Mouse (Mus musculus) heart, embryonic 12.5 days (tissue): ENCODE measurements around the gene Capn10. TPM values are rescaled to one million over a fixed set of nuclear protein-coding genes. Genes with fewer than 3 reads are reported as not detected.

Experiments used
- ATAC-seq: fragments of 200-750 bp; cut with Nextera tagmentation; 2 replicates; pipeline ENCODE4 v1.8.0; 2017; ENCODE audit warnings: moderate TSS enrichment, moderate library complexity; ENCODE audit not compliant: insufficient number of reproducible peaks, low FRiP score
- H3K27ac ChIP-seq: fragments of 300-500 bp; sonication (generic); 2 replicates; pipeline ENCODE4 v1.5.1; 2016; ENCODE audit warnings: mild to moderate bottlenecking, moderate library complexity; ENCODE audit not compliant: poor library complexity, severe bottlenecking
- H3K27me3 ChIP-seq: fragments of 300-500 bp; sonication (generic); replicated peaks from 2 replicates; pipeline ENCODE4 v1.6.1; 2016; ENCODE audit warnings: mild to moderate bottlenecking, moderate library complexity
- H3K36me3 ChIP-seq: fragments of 300-500 bp; sonication (generic); 2 replicates; pipeline ENCODE4 v1.6.1; 2016; ENCODE audit warnings: mild to moderate bottlenecking, moderate library complexity
- H3K4me1 ChIP-seq: fragments of 300-500 bp; sonication (generic); replicated peaks from 2 replicates; pipeline ENCODE4 v1.6.1; 2016; ENCODE audit warnings: mild to moderate bottlenecking
- H3K4me2 ChIP-seq: fragments of 300-500 bp; sonication (generic); 2 replicates; pipeline ENCODE4 v1.6.1; 2016; ENCODE audit warnings: mild to moderate bottlenecking, moderate library complexity
- H3K4me3 ChIP-seq: fragments of 300-500 bp; sonication (generic); 2 replicates; pipeline ENCODE4 v1.5.1; 2016; ENCODE audit warnings: mild to moderate bottlenecking
- H3K9ac ChIP-seq: fragments of 300-500 bp; sonication (generic); 2 replicates; pipeline ENCODE4 v1.6.1; 2016; ENCODE audit warnings: mild to moderate bottlenecking, moderate library complexity
- H3K9me3 ChIP-seq: fragments of 300-500 bp; sonication (generic); replicated peaks from 2 replicates; pipeline ENCODE4 v1.6.1; 2016; ENCODE audit warnings: mild to moderate bottlenecking, moderate library complexity
- WGBS: fragments of 180-500 bp; shearing (Covaris S2); methylation state at CpG from one replicate; pipeline ENCODE4 v1.1.7; 2016; 5-methylcytosine and 5-hydroxymethylcytosine counted together
- polyA plus RNA-seq: library from polyadenylated mRNA; unstranded; fragments of >200 nt; fragmentation: Nextera tagmentation; extraction: Ambion mirVana; gene quantifications from 2 replicates; pipeline ENCODE4 v1.2.1, GENCODE M21; 2016

Capn10 gene
- polyA plus RNA-seq, 1 experiment from 2014 or later, result 18.2 TPM

DNA sequence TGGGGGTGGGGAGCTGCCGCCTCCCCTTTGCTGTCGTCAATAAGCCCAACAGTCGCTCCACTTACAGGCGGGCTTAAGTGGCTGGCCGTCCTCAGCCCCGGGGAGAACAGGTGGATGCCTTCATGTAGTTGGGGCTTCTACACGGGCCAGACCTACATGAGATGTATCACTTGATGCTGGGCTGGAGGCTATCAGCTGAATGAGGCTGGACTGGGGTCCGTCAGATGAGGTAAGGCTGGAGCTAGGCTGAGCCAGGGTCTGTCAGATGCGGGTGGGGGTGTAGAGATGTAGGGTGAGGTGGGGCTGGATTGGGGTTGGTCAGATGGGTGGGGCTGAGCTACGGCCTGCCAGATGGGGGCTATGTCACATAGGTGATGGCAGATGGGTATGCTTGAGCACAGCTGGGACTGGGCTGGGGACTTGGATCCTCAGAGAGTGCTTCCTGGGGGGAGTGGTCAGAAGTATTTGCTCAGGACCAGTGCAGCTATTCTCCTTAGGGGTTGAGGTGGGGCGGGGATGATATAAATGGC lies 45.0 kb downstream of the Capn10 start:
- Histone ChIP-seq H3K4me2 (peak overlapping the region; percentile 41), H3K4me3 (no peak overlapping the region), H3K36me3 (no peaks in the 10 kb centered on the region), H3K9ac (no peak overlapping the region), H3K9me3 (no peaks in the 10 kb centered on the region), H3K27ac (no peak overlapping the region), H3K4me1 (peaks cover 52% of the 10 kb centered on the region), H3K27me3 (no peaks in the 10 kb centered on the region)
- 11% methylated on average over 11 of the region's 11 CpGs for WGBS
- peak; percentile 43; the same call in 1 of the 2 replicates for ATAC-seq

DNA sequence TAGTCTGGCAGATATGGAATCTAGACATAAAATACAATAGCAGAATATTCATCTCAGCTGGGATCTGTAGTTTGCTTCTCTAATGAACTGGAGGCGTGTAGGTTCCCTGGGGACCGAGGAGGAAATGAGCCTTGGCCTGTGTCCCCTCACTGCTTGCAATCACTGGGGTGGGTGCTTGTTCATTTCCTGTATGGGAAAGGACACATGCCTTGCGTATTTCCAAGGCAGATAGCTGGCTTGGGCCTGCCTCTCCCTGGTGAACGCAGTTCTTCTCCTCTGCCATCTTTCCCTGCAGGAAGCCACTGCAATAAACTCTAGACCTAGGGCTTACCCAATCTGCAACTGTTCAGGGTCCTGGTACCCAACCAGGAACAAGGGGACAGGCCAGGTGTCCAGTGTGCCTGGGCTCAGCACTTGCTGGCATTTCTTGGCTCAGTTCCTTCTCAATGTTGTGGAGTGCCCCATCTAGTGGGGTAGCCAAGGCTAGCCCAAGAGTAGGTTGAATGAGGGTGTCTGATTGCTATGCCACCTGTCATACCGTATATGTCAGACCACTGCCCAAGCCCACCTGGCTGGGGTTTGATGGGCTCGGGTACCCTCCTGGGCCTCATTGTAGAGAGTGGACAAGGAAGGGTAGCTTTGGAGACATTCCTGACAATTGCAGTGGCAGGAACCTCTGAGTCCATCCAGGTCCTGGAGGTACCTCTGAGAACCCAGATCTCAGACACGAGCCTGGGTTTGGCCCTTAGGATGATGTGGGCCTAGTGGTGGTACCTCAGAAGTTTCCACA lies 47.1 kb downstream of the Capn10 start:
- Histone ChIP-seq H3K27me3 (no peaks in the 10 kb centered on the region), H3K9me3 (no peaks in the 10 kb centered on the region), H3K27ac (no peak overlapping the region), H3K4me1 (peaks cover 31% of the 10 kb centered on the region), H3K4me3 (no peak overlapping the region), H3K36me3 (no peaks in the 10 kb centered on the region), H3K9ac (no peak overlapping the region), H3K4me2 (no peak overlapping the region)
- 66% methylated on average over 7 of the region's 7 CpGs for WGBS
- ATAC-seq, result no peak

- WGBS, result 85% methylated on average over 17 of the region's 17 CpGs
- Histone ChIP-seq H3K36me3 (no peaks in the 10 kb centered on the region), H3K9me3 (no peaks in the 10 kb centered on the region), H3K27ac (no peak overlapping the region), H3K9ac (no peak overlapping the region), H3K4me3 (no peak overlapping the region), H3K4me1 (peaks cover 25% of the 10 kb centered on the region), H3K27me3 (no peaks in the 10 kb centered on the region), H3K4me2 (no peak overlapping the region)
- no peak for ATAC-seq
Observed at GRCm38 (mm10) chr1:92982931-92983605, 48.9 kb downstream of the Capn10 start.

DNA sequence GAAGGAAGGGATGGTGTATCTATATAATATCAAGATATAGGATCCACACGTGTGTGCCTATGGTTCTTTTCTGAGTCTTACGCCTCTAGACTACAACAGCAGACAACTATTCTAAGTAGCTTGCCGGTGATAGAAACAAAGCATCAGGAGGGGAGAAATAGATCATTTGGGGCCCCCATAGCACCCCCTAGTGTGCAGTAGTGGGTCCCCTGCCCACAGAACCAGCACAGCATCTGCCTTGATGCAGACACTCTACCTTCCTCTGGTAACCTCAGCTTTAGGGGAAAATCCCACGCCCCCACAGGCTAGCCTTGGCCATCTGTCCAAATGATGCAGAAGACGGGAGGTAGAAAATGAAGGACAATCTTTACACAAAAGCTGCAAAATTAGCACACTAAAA lies 50.8 kb downstream of the Capn10 start:
- Histone ChIP-seq H3K4me3 (no peak overlapping the region), H3K4me1 (peaks cover 6% of the 10 kb centered on the region), H3K4me2 (no peak overlapping the region), H3K27ac (no peak overlapping the region), H3K9me3 (no peaks in the 10 kb centered on the region), H3K9ac (no peak overlapping the region), H3K27me3 (peaks cover 15% of the 10 kb centered on the region; the same call in 1 of the 2 replicates), H3K36me3 (no peaks in the 10 kb centered on the region)
- WGBS, result 81% methylated on average over 5 of the region's 5 CpGs
- ATAC-seq, result no peak

DNA sequence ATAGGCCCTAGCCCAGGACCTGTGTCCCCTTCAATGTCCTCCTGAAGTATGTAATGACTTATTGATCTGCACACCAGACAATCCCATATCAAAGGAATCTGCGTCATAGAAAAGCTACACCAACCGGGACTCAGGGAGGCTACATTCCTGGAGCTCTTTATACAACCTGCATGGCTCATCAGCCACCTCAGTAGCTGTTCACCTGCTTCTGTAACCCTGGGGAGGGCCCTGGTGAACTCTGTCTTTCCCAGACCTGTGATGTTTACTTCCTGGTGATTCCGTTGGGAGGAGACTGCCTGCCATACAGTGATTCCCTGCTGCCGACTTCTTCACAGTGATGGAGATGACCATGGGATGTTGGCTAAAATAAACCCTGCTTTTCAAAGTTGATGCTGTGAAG lies 54.7 kb downstream of the Capn10 start:
- H3K4me2 ChIP-seq, result no peak overlapping the region
- H3K27ac ChIP-seq, result no peak overlapping the region
- H3K36me3 ChIP-seq, result no peaks in the 10 kb centered on the region
- ATAC-seq, result no peak
- WGBS, result 69% methylated on average over 4 of the region's 4 CpGs
- H3K4me1 ChIP-seq, result no peaks in the 10 kb centered on the region
- peaks cover 18% of the 10 kb centered on the region; the same call in 1 of the 2 replicates for H3K27me3 ChIP-seq
- H3K9ac ChIP-seq, result no peak overlapping the region
- H3K9me3 ChIP-seq, result no peaks in the 10 kb centered on the region
- H3K4me3 ChIP-seq, result no peak overlapping the region

DNA sequence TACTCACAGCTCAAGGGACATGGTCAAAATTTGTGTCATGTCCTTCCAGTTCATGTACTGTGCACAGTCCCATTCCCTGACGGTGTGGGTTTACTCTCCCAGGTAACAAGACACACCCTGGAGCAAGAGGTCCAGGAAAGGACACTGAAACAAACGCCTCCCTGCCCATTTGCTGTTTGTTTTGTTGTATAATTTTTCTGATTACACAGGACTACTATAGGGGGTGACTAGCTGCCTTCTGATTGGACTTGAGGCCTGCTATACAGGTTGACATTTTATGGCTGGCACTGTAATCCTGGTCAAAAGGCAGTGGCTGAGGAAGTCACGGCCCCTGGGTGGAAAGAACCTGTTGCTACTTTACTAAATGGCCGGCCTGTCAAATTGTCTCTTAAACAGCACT lies 55.7 kb downstream of the Capn10 start:
- Histone ChIP-seq H3K9ac (no peak overlapping the region), H3K27me3 (peaks cover 18% of the 10 kb centered on the region; the same call in 1 of the 2 replicates), H3K4me2 (no peak overlapping the region), H3K27ac (no peak overlapping the region), H3K4me3 (no peak overlapping the region), H3K36me3 (no peaks in the 10 kb centered on the region), H3K4me1 (no peaks in the 10 kb centered on the region), H3K9me3 (no peaks in the 10 kb centered on the region)
- no peak for ATAC-seq
- 59% methylated on average over 4 of the region's 4 CpGs for WGBS

DNA sequence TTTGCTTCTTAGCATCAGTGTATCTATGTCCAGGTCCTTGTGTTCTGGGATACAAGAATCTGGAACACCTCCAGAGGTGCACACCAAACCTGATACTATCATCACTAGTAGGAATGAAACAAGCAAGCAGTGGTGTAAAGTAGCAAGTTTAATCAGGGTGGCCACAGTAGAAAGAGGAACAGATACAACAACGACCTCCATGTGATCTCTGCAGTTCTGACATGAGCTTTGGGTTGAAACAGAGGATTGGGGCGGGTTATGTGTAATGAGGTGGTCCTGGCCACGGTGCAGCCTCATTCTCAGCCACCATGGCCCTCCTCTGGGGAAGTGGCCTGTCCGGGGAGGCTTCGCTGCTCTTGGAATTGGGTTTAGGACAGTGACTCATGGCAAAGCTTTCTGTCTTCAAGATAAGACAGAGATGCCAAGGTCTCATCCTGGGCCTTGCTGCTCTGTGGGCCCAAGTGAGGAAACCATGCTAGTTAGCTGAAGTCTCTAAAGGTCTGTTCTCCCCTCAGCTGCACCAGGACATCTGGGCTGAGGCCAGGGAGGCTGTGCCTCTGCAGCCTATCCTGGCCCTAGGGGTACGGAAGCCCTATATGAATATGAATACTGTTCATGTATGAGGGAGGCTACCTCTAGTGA lies 58.2 kb downstream of the Capn10 start:
- peaks cover 18% of the 10 kb centered on the region; the same call in 1 of the 2 replicates for H3K27me3 ChIP-seq
- ATAC-seq, result no peak
- 77% methylated on average over 6 of the region's 6 CpGs for WGBS
- H3K27ac ChIP-seq, result no peak overlapping the region
- H3K9me3 ChIP-seq, result no peaks in the 10 kb centered on the region
- H3K36me3 ChIP-seq, result no peaks in the 10 kb centered on the region
- H3K4me2 ChIP-seq, result no peak overlapping the region
- no peak overlapping the region for H3K9ac ChIP-seq
- H3K4me1 ChIP-seq, result no peaks in the 10 kb centered on the region
- H3K4me3 ChIP-seq, result no peak overlapping the region

DNA sequence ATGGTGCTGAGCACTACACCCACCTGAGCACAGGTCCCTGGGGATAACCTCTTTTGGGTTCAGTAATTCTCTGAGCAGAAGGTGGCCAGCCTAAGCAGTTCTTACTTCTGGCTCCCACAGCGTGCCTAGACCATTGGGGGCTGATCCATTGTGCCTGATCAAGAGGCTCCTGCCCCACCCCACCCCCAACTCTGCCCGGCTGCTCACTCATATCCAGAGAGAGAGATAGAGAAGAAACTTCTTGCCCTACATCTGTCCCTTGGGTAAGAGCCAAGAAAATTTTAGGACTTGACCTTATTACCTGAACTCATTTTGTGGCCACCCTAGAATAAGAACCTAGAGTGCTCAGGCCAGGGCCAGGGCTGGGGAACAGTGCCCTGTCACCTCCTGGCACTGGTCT lies 58.7 kb downstream of the Capn10 start:
- 67% methylated on average over 2 of the region's 2 CpGs for WGBS
- no peak overlapping the region for H3K27ac ChIP-seq
- no peak for ATAC-seq
- no peak overlapping the region for H3K4me2 ChIP-seq
- H3K9me3 ChIP-seq, result no peaks in the 10 kb centered on the region
- no peak overlapping the region for H3K9ac ChIP-seq
- H3K36me3 ChIP-seq, result no peaks in the 10 kb centered on the region
- H3K27me3 ChIP-seq, result peaks cover 18% of the 10 kb centered on the region; the same call in 1 of the 2 replicates
- H3K4me3 ChIP-seq, result no peak overlapping the region
- no peaks in the 10 kb centered on the region for H3K4me1 ChIP-seq

Other genes with a start within 250 kb of the Capn10 start
- gene Gpc1, start 102.7 kb upstream of the Capn10 start, polyA plus RNA-seq, result 67.2 and 70.3 TPM in 2 replicates
- gene Ankmy1, start 31.5 kb upstream of the Capn10 start, polyA plus RNA-seq, result 0.17 and 0.18 TPM in 2 replicates
- 10.3 and 11.0 TPM in 2 replicates for gene Dusp28, start 27.4 kb upstream of the Capn10 start, polyA plus RNA-seq
- gene Rnpepl1, start 23.6 kb upstream of the Capn10 start, polyA plus RNA-seq, result 37.2 and 38.9 TPM in 2 replicates
- 0.35 and 1.0 TPM in 2 replicates for gene Gpr35, start 16.5 kb downstream of the Capn10 start, polyA plus RNA-seq
- not detected in 2 replicates for gene Aqp12, start 72.0 kb downstream of the Capn10 start, polyA plus RNA-seq
- gene Kif1a, start 167.6 kb downstream of the Capn10 start, polyA plus RNA-seq, result 7.4 and 7.7 TPM in 2 replicates
- not detected in 2 replicates for gene Agxt, start 200.9 kb downstream of the Capn10 start, polyA plus RNA-seq
- gene 2310007B03Rik, start 226.6 kb downstream of the Capn10 start, polyA plus RNA-seq, result not detected in 2 replicates
- 0.11 and 0.17 TPM in 2 replicates for gene Crocc2, start 234.3 kb downstream of the Capn10 start, polyA plus RNA-seq